Mouse (Mus musculus): Measurements from ENCODE around the gene Nol3. TPM values are rescaled to one million over a fixed set of nuclear protein-coding genes. Genes with fewer than 3 reads are reported as not detected.

Gene Nol3
- polyA plus RNA-seq, 1 experiment from 2014 or later: 1.9 TPM

GRCm38 (mm10) chr8:105281821-105282220 lies 5.9 kb downstream of the Nol3 start:
- 76% methylated on average over 12 of the region's 12 CpGs for WGBS
- H3K9ac ChIP-seq (replicated peaks; ENCODE audit: low read depth, low read length): no peak overlapping the region
- no peak overlapping the region for H3K4me2 ChIP-seq (replicated peaks; ENCODE audit: low read depth, low read length)

GRCm38 (mm10) chr8:105282239-105282638 lies 6.3 kb downstream of the Nol3 start:
- Histone ChIP-seq H3K4me1 (ENCODE audit: control insufficient read depth, insufficient read depth, low read length) (no peaks in the 10 kb centered on the region), H3K27me3 (ENCODE audit: control insufficient read depth, insufficient read depth, low read length) (peaks cover 21% of the 10 kb centered on the region), H3K27ac (ENCODE audit: low read length) (no peak overlapping the region), H3K4me3 (ENCODE audit: low read depth, low read length) (no peak overlapping the region), H3K4me2 (replicated peaks; ENCODE audit: low read depth, low read length) (no peak overlapping the region), H3K9me3 (ENCODE audit: control insufficient read depth, low read depth, low read length) (no peaks in the 10 kb centered on the region), H3K36me3 (ENCODE audit: control insufficient read depth, insufficient read depth, low read length) (peaks cover 4% of the 10 kb centered on the region; the same call in 1 of the 2 replicates), H3K9ac (replicated peaks; ENCODE audit: low read depth, low read length) (no peak overlapping the region)
- WGBS: 85% methylated on average over 4 of the region's 4 CpGs
- no peak for ATAC-seq (ENCODE audit: insufficient number of reproducible peaks, insufficient read depth, low FRiP score, low read depth)

More at GRCm38 (mm10) chr8:105281821-105282220, 5.9 kb downstream of the Nol3 start:
- Histone ChIP-seq H3K36me3 (ENCODE audit: control insufficient read depth, insufficient read depth, low read length) (peaks cover 4% of the 10 kb centered on the region; the same call in 1 of the 2 replicates), H3K27me3 (ENCODE audit: control insufficient read depth, insufficient read depth, low read length) (peaks cover 25% of the 10 kb centered on the region), H3K4me1 (ENCODE audit: control insufficient read depth, insufficient read depth, low read length) (no peaks in the 10 kb centered on the region), H3K4me3 (ENCODE audit: low read depth, low read length) (no peak overlapping the region), H3K27ac (ENCODE audit: low read length) (no peak overlapping the region), H3K9me3 (ENCODE audit: control insufficient read depth, low read depth, low read length) (no peaks in the 10 kb centered on the region)
- ATAC-seq (ENCODE audit: insufficient number of reproducible peaks, insufficient read depth, low FRiP score, low read depth): no peak

- Histone ChIP-seq H3K9me3 (ENCODE audit: control insufficient read depth, low read depth, low read length) (no peaks in the 10 kb centered on the region), H3K4me2 (replicated peaks; ENCODE audit: low read depth, low read length) (no peak overlapping the region), H3K4me3 (ENCODE audit: low read depth, low read length) (no peak overlapping the region), H3K9ac (replicated peaks; ENCODE audit: low read depth, low read length) (no peak overlapping the region), H3K27me3 (ENCODE audit: control insufficient read depth, insufficient read depth, low read length) (peaks cover 12% of the 10 kb centered on the region; the same call in 1 of the 2 replicates), H3K27ac (ENCODE audit: low read length) (no peak overlapping the region), H3K4me1 (ENCODE audit: control insufficient read depth, insufficient read depth, low read length) (no peaks in the 10 kb centered on the region), H3K36me3 (ENCODE audit: control insufficient read depth, insufficient read depth, low read length) (peaks cover 4% of the 10 kb centered on the region; the same call in 1 of the 2 replicates)
- WGBS: 30% methylated on average over 23 of the region's 23 CpGs
- ATAC-seq (ENCODE audit: insufficient number of reproducible peaks, insufficient read depth, low FRiP score, low read depth): peak; percentile 71
Measured at GRCm38 (mm10) chr8:105283074-105283473, 7.1 kb downstream of the Nol3 start.

GRCm38 (mm10) chr8:105285514-105285913 lies 9.6 kb downstream of the Nol3 start:
- H3K9ac ChIP-seq (replicated peaks; ENCODE audit: low read depth, low read length): no peak overlapping the region
- WGBS: 49% methylated on average over 12 of the region's 12 CpGs
- no peaks in the 10 kb centered on the region for H3K9me3 ChIP-seq (ENCODE audit: control insufficient read depth, low read depth, low read length)
- no peak overlapping the region for H3K27ac ChIP-seq (ENCODE audit: low read length)
- no peak overlapping the region for H3K4me3 ChIP-seq (ENCODE audit: low read depth, low read length)
- no peak for ATAC-seq (ENCODE audit: insufficient number of reproducible peaks, insufficient read depth, low FRiP score, low read depth)
- H3K4me2 ChIP-seq (replicated peaks; ENCODE audit: low read depth, low read length): no peak overlapping the region
- H3K36me3 ChIP-seq (ENCODE audit: control insufficient read depth, insufficient read depth, low read length): peaks cover 4% of the 10 kb centered on the region; the same call in 1 of the 2 replicates
- peaks cover 13% of the 10 kb centered on the region; the same call in 1 of the 2 replicates for H3K4me1 ChIP-seq (ENCODE audit: control insufficient read depth, insufficient read depth, low read length)
- H3K27me3 ChIP-seq (ENCODE audit: control insufficient read depth, insufficient read depth, low read length): 0 out of 2 replicates have a peak, but pooled peaks cover 3% of the 10 kb centered on the region

GRCm38 (mm10) chr8:105286907-105287306 lies 11.0 kb downstream of the Nol3 start:
- 0 out of 2 replicates have a peak, but pooled peaks cover 4% of the 10 kb centered on the region for H3K27me3 ChIP-seq (ENCODE audit: control insufficient read depth, insufficient read depth, low read length)
- 83% methylated on average over 4 of the region's 4 CpGs for WGBS
- H3K27ac ChIP-seq (ENCODE audit: low read length): no peak overlapping the region
- H3K36me3 ChIP-seq (ENCODE audit: control insufficient read depth, insufficient read depth, low read length): peaks cover 4% of the 10 kb centered on the region; the same call in 1 of the 2 replicates
- ATAC-seq (ENCODE audit: insufficient number of reproducible peaks, insufficient read depth, low FRiP score, low read depth): no peak
- H3K4me2 ChIP-seq (replicated peaks; ENCODE audit: low read depth, low read length): no peak overlapping the region
- H3K9ac ChIP-seq (replicated peaks; ENCODE audit: low read depth, low read length): no peak overlapping the region
- H3K9me3 ChIP-seq (ENCODE audit: control insufficient read depth, low read depth, low read length): no peaks in the 10 kb centered on the region
- H3K4me1 ChIP-seq (ENCODE audit: control insufficient read depth, insufficient read depth, low read length): peaks cover 14% of the 10 kb centered on the region; the same call in 1 of the 2 replicates
- H3K4me3 ChIP-seq (ENCODE audit: low read depth, low read length): no peak overlapping the region

- Histone ChIP-seq H3K4me3 (ENCODE audit: low read depth, low read length) (peak overlapping the region; percentile 41; the same call in 1 of the 2 replicates), H3K9me3 (ENCODE audit: control insufficient read depth, low read depth, low read length) (no peaks in the 10 kb centered on the region), H3K36me3 (ENCODE audit: control insufficient read depth, insufficient read depth, low read length) (peaks cover 4% of the 10 kb centered on the region; the same call in 1 of the 2 replicates), H3K27ac (ENCODE audit: low read length) (no peak overlapping the region), H3K4me2 (replicated peaks; ENCODE audit: low read depth, low read length) (peak overlapping the region; percentile 87), H3K27me3 (ENCODE audit: control insufficient read depth, insufficient read depth, low read length) (0 out of 2 replicates have a peak, but pooled peaks cover 4% of the 10 kb centered on the region), H3K9ac (replicated peaks; ENCODE audit: low read depth, low read length) (no peak overlapping the region), H3K4me1 (ENCODE audit: control insufficient read depth, insufficient read depth, low read length) (peaks cover 14% of the 10 kb centered on the region; the same call in 1 of the 2 replicates)
- 77% methylated on average over 5 of the region's 5 CpGs for WGBS
- ATAC-seq (ENCODE audit: insufficient number of reproducible peaks, insufficient read depth, low FRiP score, low read depth): no peak
Measured at GRCm38 (mm10) chr8:105288231-105288630, 12.3 kb downstream of the Nol3 start.

- under 1% methylated on average over 53 of the region's 53 CpGs for WGBS
- Histone ChIP-seq H3K4me2 (replicated peaks; ENCODE audit: low read depth, low read length) (peak overlapping the region; percentile 87), H3K4me1 (ENCODE audit: control insufficient read depth, insufficient read depth, low read length) (peaks cover 14% of the 10 kb centered on the region; the same call in 1 of the 2 replicates), H3K36me3 (ENCODE audit: control insufficient read depth, insufficient read depth, low read length) (peaks cover 4% of the 10 kb centered on the region; the same call in 1 of the 2 replicates), H3K9me3 (ENCODE audit: control insufficient read depth, low read depth, low read length) (no peaks in the 10 kb centered on the region), H3K27ac (ENCODE audit: low read length) (peak overlapping the region; percentile 73), H3K9ac (replicated peaks; ENCODE audit: low read depth, low read length) (peak overlapping the region; percentile 28; the same call in 1 of the 2 replicates), H3K4me3 (ENCODE audit: low read depth, low read length) (peak overlapping the region; percentile 41), H3K27me3 (ENCODE audit: control insufficient read depth, insufficient read depth, low read length) (0 out of 2 replicates have a peak, but pooled peaks cover 4% of the 10 kb centered on the region)
- peak; percentile 93 for ATAC-seq (ENCODE audit: insufficient number of reproducible peaks, insufficient read depth, low FRiP score, low read depth)
Measured at GRCm38 (mm10) chr8:105288958-105289732, 13.2 kb downstream of the Nol3 start.

- Histone ChIP-seq H3K27ac (ENCODE audit: low read length) (peak within 1 kb of the TSS; percentile 73), H3K4me2 (replicated peaks; ENCODE audit: low read depth, low read length) (peak within 1 kb of the TSS; percentile 87), H3K9me3 (ENCODE audit: control insufficient read depth, low read depth, low read length) (no peaks in the 10 kb centered on the region), H3K27me3 (ENCODE audit: control insufficient read depth, insufficient read depth, low read length) (0 out of 2 replicates have a peak, but pooled peaks cover 4% of the 10 kb centered on the region), H3K36me3 (ENCODE audit: control insufficient read depth, insufficient read depth, low read length) (peaks cover 3% of the 10 kb centered on the region; the same call in 1 of the 2 replicates), H3K4me1 (ENCODE audit: control insufficient read depth, insufficient read depth, low read length) (peaks cover 14% of the 10 kb centered on the region; the same call in 1 of the 2 replicates), H3K9ac (replicated peaks; ENCODE audit: low read depth, low read length) (peak within 1 kb of the TSS; percentile 28; the same call in 1 of the 2 replicates), H3K4me3 (ENCODE audit: low read depth, low read length) (peak within 1 kb of the TSS; percentile 41)
- no peak for ATAC-seq (ENCODE audit: insufficient number of reproducible peaks, insufficient read depth, low FRiP score, low read depth)
- under 1% methylated on average over 41 of the region's 43 CpGs for WGBS
Measured at GRCm38 (mm10) chr8:105289805-105290460, 14.0 kb downstream of the Nol3 start, which contains the start of gene 4931428F04Rik. Gene 4931428F04Rik (minus strand): TSS chr8:105289864.

Measured in stomach, embryonic 14.5 days (tissue).